Mouse (Mus musculus) forebrain, embryonic 10.5 days (tissue): ENCODE results near the gene Syngr2. TPM values are rescaled to one million over a fixed set of nuclear protein-coding genes. Genes with fewer than 3 reads are reported as not detected.
"Not testable (repeated sequence)": the region's sequence is repeated elsewhere in the genome, so short reads cannot be mapped to it uniquely, and the experiment has no call there.

Experiments
- DNase-seq: peaks from one replicate; pipeline ENCODE4 v3.0.0-alpha.2; 2017; ENCODE audit warnings: low spot score; ENCODE audit errors: extremely low spot score
- H3K27ac ChIP-seq: fragments of 300-500 bp; sonication (generic); 2 replicates; pipeline ENCODE4 v1.5.1; 2016; ENCODE audit warnings: mild to moderate bottlenecking
- H3K27me3 ChIP-seq: fragments of 300-500 bp; sonication (generic); 2 replicates; pipeline ENCODE4 v1.6.1; 2016; ENCODE audit warnings: mild to moderate bottlenecking; ENCODE audit not compliant: poor library complexity, severe bottlenecking
- H3K36me3 ChIP-seq: fragments of 300-500 bp; sonication (generic); replicated peaks from 2 replicates; pipeline ENCODE4 v1.6.1; 2016; ENCODE audit warnings: mild to moderate bottlenecking, moderate library complexity
- H3K4me1 ChIP-seq: fragments of 300-500 bp; sonication (generic); 2 replicates; pipeline ENCODE4 v1.6.1; 2016
- H3K4me3 ChIP-seq: fragments of 300-500 bp; sonication (generic); 2 replicates; pipeline ENCODE4 v1.5.1; 2016; ENCODE audit warnings: mild to moderate bottlenecking, moderate library complexity
- H3K9me3 ChIP-seq: fragments of 300-500 bp; sonication (generic); 2 replicates; pipeline ENCODE4 v1.6.1; 2016; ENCODE audit warnings: mild to moderate bottlenecking, moderate library complexity
- WGBS: fragments of 180-500 bp; shearing (Covaris S2); methylation state at CpG from one replicate; pipeline ENCODE4 v1.1.7; 2016; 5-methylcytosine and 5-hydroxymethylcytosine counted together
- polyA plus RNA-seq: library from polyadenylated mRNA; unstranded; fragments of >200 nt; fragmentation: Nextera tagmentation; extraction: Ambion mirVana; gene quantifications from 2 replicates; pipeline ENCODE4 v1.2.1, GENCODE M21; 2016

Gene Syngr2
- polyA plus RNA-seq, 1 experiment from 2014 or later = 38.0 TPM

DNA sequence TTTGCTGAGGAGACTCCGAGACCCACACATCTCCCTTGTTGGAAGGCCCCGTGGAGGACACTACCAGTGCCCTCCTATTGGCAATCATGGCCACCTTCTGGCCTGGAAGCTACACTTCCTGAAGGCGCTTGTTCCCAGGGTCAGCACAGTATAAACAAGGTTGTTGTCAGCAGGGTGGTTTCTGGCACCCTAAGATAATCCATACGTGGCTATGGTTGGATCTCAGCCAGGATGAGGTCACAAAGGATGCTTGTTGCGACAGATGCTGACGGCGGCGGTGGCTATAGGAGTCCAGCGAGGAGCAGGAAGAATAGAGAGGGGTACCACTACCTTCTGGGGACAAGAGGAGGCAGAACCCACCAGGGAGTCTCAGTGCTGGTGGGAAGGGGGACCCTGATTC lies 20.9 kb downstream of the Syngr2 start:
- H3K9me3 ChIP-seq = no peaks in the 10 kb centered on the region
- H3K27me3 ChIP-seq = no peaks in the 10 kb centered on the region
- H3K36me3 ChIP-seq = no peaks in the 10 kb centered on the region
- WGBS = 91% methylated on average over 9 of the region's 9 CpGs
- DNase-seq = no peak
- H3K4me1 ChIP-seq = peaks cover 53% of the 10 kb centered on the region
- H3K4me3 ChIP-seq = no peak overlapping the region
- no peak overlapping the region for H3K27ac ChIP-seq

GRCm38 (mm10) chr11:117832086-117832969 lies 22.9 kb downstream of the Syngr2 start:
- Histone ChIP-seq H3K4me1 (peaks cover 42% of the 10 kb centered on the region), H3K27me3 (no peaks in the 10 kb centered on the region), H3K9me3 (no peaks in the 10 kb centered on the region), H3K4me3 (peak overlapping the region; percentile 54), H3K36me3 (no peaks in the 10 kb centered on the region), H3K27ac (peak overlapping the region; percentile 68)
- 17% methylated on average over 28 of the region's 28 CpGs for WGBS
- DNase-seq = peak; percentile 84

GRCm38 (mm10) chr11:117833509-117833908 lies 24.0 kb downstream of the Syngr2 start:
- 94% methylated on average over 5 of the region's 6 CpGs for WGBS
- H3K4me1 ChIP-seq = peaks cover 31% of the 10 kb centered on the region
- H3K9me3 ChIP-seq = not testable (repeated sequence)

DNA sequence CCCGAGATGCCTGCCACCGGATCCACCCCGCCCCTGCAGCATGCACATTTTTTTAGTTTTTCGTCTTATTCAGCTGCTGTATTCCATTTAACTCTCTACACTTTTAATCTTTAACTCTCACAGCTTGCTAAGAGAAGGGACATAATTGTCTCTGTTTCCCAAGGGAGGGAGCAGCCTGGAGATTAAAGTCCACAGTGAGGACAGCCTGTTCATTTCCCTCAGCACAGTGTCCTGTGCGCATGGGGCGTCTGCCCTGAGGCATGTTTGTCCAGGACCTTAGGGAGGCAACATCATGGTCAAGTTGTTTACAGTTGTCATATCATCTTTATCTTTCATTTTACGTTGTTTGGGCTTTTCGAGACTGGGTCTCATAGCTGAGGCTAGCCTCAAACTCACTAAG lies 24.6 kb downstream of the Syngr2 start:
- Histone ChIP-seq H3K4me3 (no peak overlapping the region), H3K4me1 (peaks cover 26% of the 10 kb centered on the region), H3K36me3 (no peaks in the 10 kb centered on the region), H3K9me3 (no peaks in the 10 kb centered on the region), H3K27me3 (no peaks in the 10 kb centered on the region), H3K27ac (no peak overlapping the region)
- 93% methylated on average over 8 of the region's 8 CpGs for WGBS
- no peak for DNase-seq

More at GRCm38 (mm10) chr11:117833509-117833908, 24.0 kb downstream of the Syngr2 start:
- not testable (repeated sequence) for H3K4me3 ChIP-seq, DNase-seq, H3K27ac ChIP-seq, H3K27me3 ChIP-seq, H3K36me3 ChIP-seq

- peak overlapping the region; percentile 30 for H3K4me3 ChIP-seq
- H3K9me3 ChIP-seq = no peaks in the 10 kb centered on the region
- H3K36me3 ChIP-seq = no peaks in the 10 kb centered on the region
- no peak overlapping the region for H3K27ac ChIP-seq
- 34% methylated on average over 13 of the region's 13 CpGs for WGBS
- no peaks in the 10 kb centered on the region for H3K27me3 ChIP-seq
- DNase-seq = no peak
- H3K4me1 ChIP-seq = peaks cover 21% of the 10 kb centered on the region
Observed at GRCm38 (mm10) chr11:117836306-117836705, 26.8 kb downstream of the Syngr2 start.

DNA sequence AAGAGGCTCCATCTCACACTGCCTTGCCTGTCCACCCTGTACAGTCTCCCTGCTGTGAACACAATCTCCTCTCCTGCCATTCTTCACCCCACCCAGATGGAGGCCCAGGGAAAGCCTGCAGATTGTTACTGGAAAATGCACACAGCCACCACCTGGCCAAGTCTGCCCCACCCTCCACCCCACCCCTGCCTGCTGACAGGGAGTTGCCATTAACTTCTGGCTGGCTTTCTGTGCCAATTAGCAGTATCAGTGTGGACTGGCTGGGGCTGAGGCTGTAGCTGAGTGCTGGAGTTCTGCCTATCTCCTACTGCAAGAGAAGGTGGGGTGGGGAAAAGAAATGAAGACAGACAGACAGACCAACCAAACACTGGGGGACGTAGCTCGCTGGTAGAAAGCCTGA lies 29.1 kb downstream of the Syngr2 start:
- Histone ChIP-seq H3K9me3 (no peaks in the 10 kb centered on the region), H3K4me3 (no peak overlapping the region), H3K27ac (no peak overlapping the region; the same call in 1 of the 2 replicates), H3K4me1 (peaks cover 9% of the 10 kb centered on the region), H3K27me3 (no peaks in the 10 kb centered on the region), H3K36me3 (no peaks in the 10 kb centered on the region)
- no peak for DNase-seq
- WGBS = 61% methylated on average over 2 of the region's 2 CpGs

- no peaks in the 10 kb centered on the region for H3K27me3 ChIP-seq
- DNase-seq = no peak
- H3K36me3 ChIP-seq = no peaks in the 10 kb centered on the region
- no peaks in the 10 kb centered on the region for H3K9me3 ChIP-seq
- no peak overlapping the region for H3K27ac ChIP-seq
- 81% methylated on average over 1 of the region's 1 CpGs for WGBS
- H3K4me1 ChIP-seq = peaks cover 9% of the 10 kb centered on the region
- H3K4me3 ChIP-seq = no peak overlapping the region
Observed at GRCm38 (mm10) chr11:117839021-117839420, 29.6 kb downstream of the Syngr2 start.

- H3K27me3 ChIP-seq = no peaks in the 10 kb centered on the region
- DNase-seq = no peak
- peaks cover 9% of the 10 kb centered on the region for H3K4me1 ChIP-seq
- H3K4me3 ChIP-seq = no peak overlapping the region
- no peaks in the 10 kb centered on the region for H3K9me3 ChIP-seq
- H3K36me3 ChIP-seq = no peaks in the 10 kb centered on the region
- 73% methylated on average over 1 of the region's 1 CpGs for WGBS
- H3K27ac ChIP-seq = no peak overlapping the region
Observed at GRCm38 (mm10) chr11:117840910-117841309, 31.4 kb downstream of the Syngr2 start.

DNA sequence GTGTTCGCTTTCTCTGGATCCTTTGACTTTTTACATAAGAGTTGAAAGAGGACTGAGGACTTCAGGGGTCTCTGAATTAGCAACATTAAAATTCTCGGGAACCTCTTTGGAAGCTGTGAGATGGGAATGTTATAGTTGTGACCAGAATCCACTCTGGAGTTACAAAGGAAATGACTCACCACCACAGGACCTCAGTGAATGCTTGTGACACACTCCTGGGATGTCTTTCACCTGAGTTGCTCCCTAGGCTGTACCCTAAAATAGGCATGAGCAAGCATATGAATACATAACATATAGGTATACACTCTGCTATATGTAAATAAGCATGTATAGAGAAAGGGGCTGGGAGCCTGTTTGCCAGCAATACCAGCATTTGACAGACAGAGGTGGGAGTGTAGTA lies 34.0 kb downstream of the Syngr2 start:
- no peak for DNase-seq
- Histone ChIP-seq H3K27ac (no peak overlapping the region), H3K27me3 (no peaks in the 10 kb centered on the region), H3K9me3 (no peaks in the 10 kb centered on the region), H3K4me1 (peaks cover 12% of the 10 kb centered on the region), H3K36me3 (no peaks in the 10 kb centered on the region), H3K4me3 (no peak overlapping the region)
- WGBS = 88% methylated on average over 2 of the region's 2 CpGs

- H3K27me3 ChIP-seq = no peaks in the 10 kb centered on the region
- no peak for DNase-seq
- 84% methylated on average over 2 of the region's 2 CpGs for WGBS
- H3K9me3 ChIP-seq = no peaks in the 10 kb centered on the region
- H3K36me3 ChIP-seq = no peaks in the 10 kb centered on the region
- peaks cover 24% of the 10 kb centered on the region for H3K4me1 ChIP-seq
- H3K27ac ChIP-seq = no peak overlapping the region
- no peak overlapping the region for H3K4me3 ChIP-seq
Observed at GRCm38 (mm10) chr11:117844997-117845396, 35.5 kb downstream of the Syngr2 start.

DNA sequence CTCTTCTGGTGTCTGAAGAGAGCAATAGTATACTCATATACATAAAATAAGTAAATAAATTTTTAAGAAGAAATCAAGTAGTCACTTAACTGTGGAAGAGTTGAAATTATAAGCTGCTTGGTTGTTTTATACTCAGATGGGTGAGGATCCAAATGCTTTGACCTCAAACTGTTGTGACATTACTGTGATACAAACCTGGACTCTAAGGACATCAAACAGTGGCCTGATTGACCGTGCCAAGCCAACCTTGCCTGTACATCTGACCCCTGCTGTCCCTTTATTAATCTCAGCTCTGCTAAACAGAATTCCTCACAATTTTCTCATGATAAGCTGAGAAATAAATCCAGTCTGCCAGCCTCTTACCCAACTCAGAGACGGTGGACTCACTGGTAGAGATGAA lies 36.2 kb downstream of the Syngr2 start:
- DNase-seq = no peak

DNA sequence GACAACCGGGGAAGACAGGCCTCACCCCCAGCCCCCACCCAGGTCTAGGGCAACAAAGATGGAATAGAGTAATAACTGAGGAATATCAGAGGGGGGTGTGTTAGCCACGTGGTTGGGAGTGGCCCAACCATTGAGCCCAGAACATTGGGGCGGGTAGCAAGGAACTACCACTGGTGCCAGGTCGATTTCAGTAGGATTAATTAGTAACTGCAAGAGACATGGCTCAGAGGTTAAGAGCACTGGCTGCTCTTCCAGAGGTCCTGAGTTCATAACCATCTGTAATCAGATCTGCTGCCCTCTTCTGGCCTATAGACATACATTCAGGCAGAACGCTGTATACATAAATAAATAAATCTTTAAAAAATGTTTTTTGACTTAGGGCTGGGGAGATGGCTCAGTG lies 37.2 kb downstream of the Syngr2 start:
- Histone ChIP-seq H3K9me3 (no peaks in the 10 kb centered on the region), H3K4me1 (peaks cover 37% of the 10 kb centered on the region), H3K27me3 (no peaks in the 10 kb centered on the region), H3K27ac (no peak overlapping the region), H3K4me3 (no peak overlapping the region), H3K36me3 (peaks cover 14% of the 10 kb centered on the region)
- no peak for DNase-seq
- WGBS = 58% methylated on average over 5 of the region's 5 CpGs

More for the DNA sequence above, 36.2 kb downstream of the Syngr2 start:
- Histone ChIP-seq H3K27me3 (no peaks in the 10 kb centered on the region), H3K36me3 (peaks cover 4% of the 10 kb centered on the region), H3K27ac (no peak overlapping the region), H3K4me1 (peaks cover 31% of the 10 kb centered on the region), H3K9me3 (no peaks in the 10 kb centered on the region), H3K4me3 (no peak overlapping the region)
- 83% methylated on average over 2 of the region's 2 CpGs for WGBS

- Histone ChIP-seq H3K27ac (peak overlapping the region; percentile 95), H3K4me3 (peak overlapping the region; percentile 76), H3K36me3 (peaks cover 25% of the 10 kb centered on the region), H3K27me3 (no peaks in the 10 kb centered on the region), H3K9me3 (no peaks in the 10 kb centered on the region), H3K4me1 (peaks cover 37% of the 10 kb centered on the region)
- WGBS = 86% methylated on average over 7 of the region's 7 CpGs
- no peak for DNase-seq
Observed at GRCm38 (mm10) chr11:117847593-117848215, 38.2 kb downstream of the Syngr2 start.
